Comparison of ENCODE assay signal across 19 mouse cellular contexts in the genomic region with DNA sequence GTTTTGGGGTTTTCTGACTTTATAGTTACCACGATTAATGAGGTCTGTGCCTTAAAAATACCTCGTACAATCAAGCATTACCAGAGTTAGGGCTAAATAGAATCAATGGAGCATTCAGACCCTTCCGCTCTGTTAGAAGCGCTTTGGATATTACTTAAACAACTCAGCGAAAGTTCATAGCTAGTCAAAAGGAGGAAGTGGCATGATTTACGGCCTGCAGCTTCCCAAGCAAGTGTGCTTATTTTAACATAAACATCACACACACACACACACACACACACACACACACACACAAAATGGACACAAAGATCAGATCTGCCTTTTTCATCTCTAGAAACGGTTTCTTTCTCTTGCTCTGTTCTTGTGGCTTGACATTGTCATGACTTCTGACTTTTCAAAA. TPM values are rescaled to one million over a fixed set of nuclear protein-coding genes. Genes with fewer than 3 reads are reported as not detected.
DNase-seq lines count a peak whose midpoint lies in the region; ATAC-seq and TF ChIP-seq lines count a peak whose summit lies in the region.
"Had no signal": no experiment of that assay in that cellular context is flagged by ENCODE, and none has a peak within 500 bp of the region (broad histone marks: within the 10 kb centered on the region; RNA-seq: fewer than 3 reads in every experiment).

No protein-coding gene starts in this region.

- 40% methylated on average over 7 of the region's 7 CpGs for WGBS in kidney, embryonic 15.5 days
- WGBS in liver, embryonic 12.5 days (ENCODE audit: insufficient replicate concordance) = 56% methylated on average over 7 of the region's 7 CpGs
- 40% methylated on average over 7 of the region's 7 CpGs for WGBS in forebrain, postnatal 0 days

- ATAC-seq in kidney, embryonic 15.5 days (replicated peaks; ENCODE audit: low FRiP score) = 0 out of 2 replicates have a peak, but pooled peaks have one; percentile 33
- ATAC-seq in hematopoietic stem cell, adult 5-6 weeks (replicated peaks in 1 of 2; ENCODE audit: insufficient read depth in 1 of 2, low FRiP score in 2 of 2, low TSS enrichment in 1 of 2, low read depth in 1 of 2, poor library complexity in 2 of 2, severe bottlenecking in 2 of 2) = peak; percentile 73 to 88
- ATAC-seq in liver, embryonic 12.5 days = no peak
- ATAC-seq in forebrain, postnatal 0 days = no peak
- ATAC-seq: forebrain, embryonic 16.5 days; intestine, embryonic 15.5 days had no signal

- H3K9ac ChIP-seq in kidney, embryonic 15.5 days = no peak overlapping the region
- no peak overlapping the region for H3K9ac ChIP-seq in liver, embryonic 12.5 days
- no peak overlapping the region for H3K9ac ChIP-seq in forebrain, postnatal 0 days
- H3K9ac ChIP-seq: hindbrain, embryonic 15.5 days; intestine, embryonic 15.5 days; neural tube, embryonic 12.5 days had no signal

- H3K4me1 ChIP-seq in kidney, embryonic 15.5 days = peaks cover 9% of the 10 kb centered on the region; the same call in 1 of the 2 replicates
- no peaks in the 10 kb centered on the region for H3K4me1 ChIP-seq in liver, embryonic 12.5 days
- no peaks in the 10 kb centered on the region for H3K4me1 ChIP-seq in forebrain, postnatal 0 days (ENCODE audit: insufficient read depth)
- H3K4me1 ChIP-seq: heart, embryonic 10.5 days; hindbrain, embryonic 15.5 days; intestine, embryonic 15.5 days; limb, embryonic 10.5 days; neural tube, embryonic 12.5 days had no signal

- peak overlapping the region; percentile 41; the same call in 1 of the 2 replicates for H3K27ac ChIP-seq in kidney, embryonic 15.5 days
- H3K27ac ChIP-seq in liver, embryonic 12.5 days = no peak overlapping the region
- no peak overlapping the region for H3K27ac ChIP-seq in forebrain, postnatal 0 days (ENCODE audit: low read depth, low read length)
- H3K27ac ChIP-seq: heart, embryonic 10.5 days; hindbrain, embryonic 15.5 days; intestine, embryonic 15.5 days; limb, embryonic 10.5 days; neural tube, embryonic 12.5 days had no signal

- H3K4me2 ChIP-seq in kidney, embryonic 15.5 days = no peak overlapping the region
- H3K4me2 ChIP-seq in liver, embryonic 12.5 days = no peak overlapping the region
- H3K4me2 ChIP-seq in forebrain, postnatal 0 days (ENCODE audit: low read depth) = no peak overlapping the region
- H3K4me2 ChIP-seq: hindbrain, embryonic 15.5 days; intestine, embryonic 15.5 days; midbrain, embryonic 11.5 days; neural tube, embryonic 12.5 days had no signal

- H3K36me3 ChIP-seq in kidney, embryonic 15.5 days = no peaks in the 10 kb centered on the region
- H3K36me3 ChIP-seq in liver, embryonic 12.5 days = no peaks in the 10 kb centered on the region
- H3K36me3 ChIP-seq in forebrain, postnatal 0 days (ENCODE audit: insufficient read depth) = no peaks in the 10 kb centered on the region
- H3K36me3 ChIP-seq: heart, embryonic 10.5 days; hindbrain, embryonic 15.5 days; intestine, embryonic 15.5 days; limb, embryonic 10.5 days; neural tube, embryonic 12.5 days had no signal

- DNase-seq in kidney, adult 11 months = no peak
- peak; percentile 18 to 25 for DNase-seq in kidney, postnatal 36 days
- peak; percentile 54 for DNase-seq in lung, postnatal 25 days (ENCODE audit: low spot score)
- no peak for DNase-seq in forebrain, postnatal 0 days
- DNase-seq in thymus, postnatal 10 days (ENCODE audit: low spot score in 2 of 2) = no peak
- DNase-seq: adrenal gland, adult 2 months; cerebellum, adult 8-10 months; gastrocnemius, postnatal 36 days; thymus, postnatal 4 days had no signal

- H3K4me3 ChIP-seq in kidney, embryonic 15.5 days (replicated peaks) = no peak overlapping the region
- H3K4me3 ChIP-seq in liver, embryonic 12.5 days = no peak overlapping the region
- H3K4me3 ChIP-seq in forebrain, postnatal 0 days (ENCODE audit: low read depth, low read length) = no peak overlapping the region
- H3K4me3 ChIP-seq: heart, embryonic 10.5 days; hindbrain, embryonic 15.5 days; intestine, embryonic 15.5 days; limb, embryonic 10.5 days; neural tube, embryonic 12.5 days had no signal

- no peaks in the 10 kb centered on the region for H3K27me3 ChIP-seq in kidney, embryonic 15.5 days
- H3K27me3 ChIP-seq in liver, embryonic 12.5 days (replicated peaks) = no peaks in the 10 kb centered on the region
- H3K27me3 ChIP-seq in forebrain, postnatal 0 days (ENCODE audit: insufficient read depth, low read length) = no peaks in the 10 kb centered on the region
- H3K27me3 ChIP-seq: hindbrain, embryonic 15.5 days; intestine, embryonic 15.5 days; neural tube, embryonic 12.5 days had no signal

- TF ChIP-seq CTCF in forebrain, postnatal 0 days (IDR thresholded peaks at IDR 0.05; ENCODE audit: low read depth) = no peak

- no peaks in the 10 kb centered on the region for H3K9me3 ChIP-seq in kidney, embryonic 15.5 days (replicated peaks)
- no peaks in the 10 kb centered on the region for H3K9me3 ChIP-seq in liver, embryonic 12.5 days (replicated peaks)
- no peaks in the 10 kb centered on the region for H3K9me3 ChIP-seq in forebrain, postnatal 0 days (ENCODE audit: low read length)
- H3K9me3 ChIP-seq: heart, embryonic 10.5 days; hindbrain, embryonic 15.5 days; intestine, embryonic 15.5 days; limb, embryonic 10.5 days; neural tube, embryonic 12.5 days had no signal

RNA-seq across cellular contexts. Expression of gene Cpne8, which starts 9.7 kb away (rescaled TPM):
- 13.8 and 16.5 TPM in 2 replicates for polyA plus RNA-seq in kidney, embryonic 15.5 days (2015; fragmentation: Nextera tagmentation; extraction: Ambion mirVana)
- 1.5 and 4.3 TPM in 2 replicates for total RNA-seq in hematopoietic stem cell, adult 5-6 weeks (2017)
- polyA plus RNA-seq in liver, embryonic 12.5 days (2016; fragmentation: Nextera tagmentation; extraction: Ambion mirVana) = 1.1 and 1.2 TPM in 2 replicates
- 21.8 and 22.3 TPM in 2 replicates for total RNA-seq in forebrain, postnatal 0 days (2014; rRNA removed)
- polyA plus RNA-seq in forebrain, postnatal 0 days (2015; fragmentation: Nextera tagmentation; extraction: Ambion mirVana) = 18.4 and 24.4 TPM in 2 replicates

Comparison
In these comparisons a context has a peak if more than half of its experiments do, and no peak if none do; other contexts are left out.
1. DNase-seq: peak in kidney, postnatal 36 days (2 of 2) and lung, postnatal 25 days (single experiment); none in kidney, adult 11 months (single experiment), forebrain, postnatal 0 days (single experiment) and thymus, postnatal 10 days (0 of 2).
2. ATAC-seq: peak in kidney, embryonic 15.5 days (single experiment) and hematopoietic stem cell, adult 5-6 weeks (2 of 2); none in liver, embryonic 12.5 days (single experiment) and forebrain, postnatal 0 days (single experiment).